Mouse (Mus musculus): ENCODE results near the gene Hyal2. TPM values are rescaled to one million over a fixed set of nuclear protein-coding genes. Genes with fewer than 3 reads are reported as not detected.
"Not testable (repeated sequence)": the region's sequence is repeated elsewhere in the genome, so short reads cannot be mapped to it uniquely, and the experiment has no call there.

Hyal2 gene
- polyA plus RNA-seq, 1 experiment = 39.8 TPM

DNA sequence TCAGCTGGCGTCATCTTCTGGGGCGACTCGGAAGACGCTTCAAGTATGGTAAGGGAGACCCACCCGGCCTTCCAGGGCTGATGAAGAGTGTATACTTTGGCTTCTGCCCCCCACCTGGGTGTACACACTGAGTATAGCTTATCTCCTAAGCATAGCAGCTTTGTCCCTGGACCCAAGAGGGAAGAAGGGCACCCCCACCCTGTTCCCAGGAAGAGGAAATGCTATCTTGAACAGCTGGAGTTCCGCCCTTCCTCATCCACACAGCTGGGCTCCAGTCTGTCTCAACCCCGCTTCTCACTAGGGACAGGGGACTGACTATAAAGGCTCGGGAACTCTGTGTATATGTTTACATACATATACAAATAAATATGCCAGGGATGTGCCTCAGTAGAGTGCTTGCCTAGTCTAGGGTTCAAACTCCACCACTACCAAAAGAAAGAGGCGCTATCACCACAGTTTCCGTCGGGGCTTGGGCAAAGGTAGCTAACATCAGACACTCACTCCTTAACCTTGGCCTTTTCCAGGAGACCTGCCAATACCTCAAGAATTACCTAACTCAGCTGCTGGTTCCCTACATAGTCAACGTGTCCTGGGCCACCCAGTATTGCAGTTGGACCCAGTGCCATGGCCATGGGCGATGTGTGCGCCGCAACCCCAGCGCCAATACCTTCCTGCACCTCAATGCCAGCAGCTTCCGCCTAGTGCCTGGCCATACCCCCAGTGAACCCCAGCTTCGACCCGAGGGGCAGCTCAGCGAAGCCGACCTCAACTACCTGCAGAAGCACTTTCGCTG is 4.0 kb downstream of the Hyal2 start:
- Histone ChIP-seq H3K27ac (ENCODE audit: control insufficient read depth, insufficient read depth, low read length) (no peak overlapping the region), H3K4me3 (ENCODE audit: control insufficient read depth, insufficient read depth, low read length) (no peak overlapping the region), H3K36me3 (ENCODE audit: control insufficient read depth, insufficient read depth, low read length) (no peaks in the 10 kb centered on the region), H3K27me3 (ENCODE audit: control insufficient read depth, insufficient read depth, low read length) (no peaks in the 10 kb centered on the region), H3K4me1 (replicated peaks; ENCODE audit: control insufficient read depth, insufficient read depth, low read length) (peaks cover 22% of the 10 kb centered on the region)
- TF ChIP-seq CTCF (IDR thresholded peaks at IDR 0.05; ENCODE audit: borderline replicate concordance, control insufficient read depth, extremely low read depth, insufficient read depth, low read length, poor library complexity) = no peak
- no peak for TF ChIP-seq POLR2A (IDR thresholded peaks at IDR 0.05; ENCODE audit: control insufficient read depth, extremely low read depth, insufficient read depth, low read length, poor library complexity)
- no peak for DNase-seq
- WGBS = 93% methylated on average over 22 of the region's 22 CpGs

DNA sequence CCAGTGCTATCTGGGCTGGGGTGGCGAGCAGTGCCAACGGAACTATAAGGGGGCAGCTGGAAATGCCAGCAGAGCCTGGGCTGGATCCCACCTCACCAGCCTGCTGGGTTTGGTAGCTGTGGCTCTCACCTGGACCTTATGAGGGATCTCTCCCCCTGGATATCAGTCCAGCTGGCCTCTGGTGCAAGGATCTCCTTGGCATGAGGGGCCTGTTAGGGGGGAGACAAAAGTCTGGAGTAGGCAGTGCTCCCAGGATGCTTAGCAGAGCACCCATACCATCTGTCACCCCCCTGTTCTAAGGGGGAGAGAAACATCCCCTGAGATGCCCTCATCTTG is 4.5 kb downstream of the Hyal2 start:
- Histone ChIP-seq H3K4me1 (replicated peaks; ENCODE audit: control insufficient read depth, insufficient read depth, low read length) (peaks cover 22% of the 10 kb centered on the region), H3K4me3 (ENCODE audit: control insufficient read depth, insufficient read depth, low read length) (no peak overlapping the region), H3K27ac (ENCODE audit: control insufficient read depth, insufficient read depth, low read length) (no peak overlapping the region), H3K27me3 (ENCODE audit: control insufficient read depth, insufficient read depth, low read length) (no peaks in the 10 kb centered on the region), H3K36me3 (ENCODE audit: control insufficient read depth, insufficient read depth, low read length) (no peaks in the 10 kb centered on the region)
- 93% methylated on average over 2 of the region's 2 CpGs for WGBS
- DNase-seq = no peak
- TF ChIP-seq POLR2A (IDR thresholded peaks at IDR 0.05; ENCODE audit: control insufficient read depth, extremely low read depth, insufficient read depth, low read length, poor library complexity) (no peak), CTCF (IDR thresholded peaks at IDR 0.05; ENCODE audit: borderline replicate concordance, control insufficient read depth, extremely low read depth, insufficient read depth, low read length, poor library complexity) (no peak)

GRCm38 (mm10) chr9:107573774-107574173 is 6.0 kb downstream of the Hyal2 start:
- H3K4me1 ChIP-seq (replicated peaks; ENCODE audit: control insufficient read depth, insufficient read depth, low read length) = peaks cover 12% of the 10 kb centered on the region
- H3K36me3 ChIP-seq (ENCODE audit: control insufficient read depth, insufficient read depth, low read length); H3K27me3 ChIP-seq (ENCODE audit: control insufficient read depth, insufficient read depth, low read length); H3K4me3 ChIP-seq (ENCODE audit: control insufficient read depth, insufficient read depth, low read length); DNase-seq; H3K27ac ChIP-seq (ENCODE audit: control insufficient read depth, insufficient read depth, low read length): not testable (repeated sequence)
- 94% methylated on average over 6 of the region's 6 CpGs for WGBS

- no peak overlapping the region for H3K27ac ChIP-seq (ENCODE audit: control insufficient read depth, insufficient read depth, low read length)
- WGBS = 88% methylated on average over 14 of the region's 14 CpGs
- H3K4me1 ChIP-seq (replicated peaks; ENCODE audit: control insufficient read depth, insufficient read depth, low read length) = peaks cover 4% of the 10 kb centered on the region; the same call in 1 of the 2 replicates
- DNase-seq = no peak
- no peaks in the 10 kb centered on the region for H3K27me3 ChIP-seq (ENCODE audit: control insufficient read depth, insufficient read depth, low read length)
- no peak overlapping the region for H3K4me3 ChIP-seq (ENCODE audit: control insufficient read depth, insufficient read depth, low read length)
- H3K36me3 ChIP-seq (ENCODE audit: control insufficient read depth, insufficient read depth, low read length) = no peaks in the 10 kb centered on the region
- TF ChIP-seq POLR2A (IDR thresholded peaks at IDR 0.05; ENCODE audit: control insufficient read depth, extremely low read depth, insufficient read depth, low read length, poor library complexity) = no peak
- no peak for TF ChIP-seq CTCF (IDR thresholded peaks at IDR 0.05; ENCODE audit: borderline replicate concordance, control insufficient read depth, extremely low read depth, insufficient read depth, low read length, poor library complexity)
Measured at GRCm38 (mm10) chr9:107575579-107576356, 8.0 kb downstream of the Hyal2 start.

DNA sequence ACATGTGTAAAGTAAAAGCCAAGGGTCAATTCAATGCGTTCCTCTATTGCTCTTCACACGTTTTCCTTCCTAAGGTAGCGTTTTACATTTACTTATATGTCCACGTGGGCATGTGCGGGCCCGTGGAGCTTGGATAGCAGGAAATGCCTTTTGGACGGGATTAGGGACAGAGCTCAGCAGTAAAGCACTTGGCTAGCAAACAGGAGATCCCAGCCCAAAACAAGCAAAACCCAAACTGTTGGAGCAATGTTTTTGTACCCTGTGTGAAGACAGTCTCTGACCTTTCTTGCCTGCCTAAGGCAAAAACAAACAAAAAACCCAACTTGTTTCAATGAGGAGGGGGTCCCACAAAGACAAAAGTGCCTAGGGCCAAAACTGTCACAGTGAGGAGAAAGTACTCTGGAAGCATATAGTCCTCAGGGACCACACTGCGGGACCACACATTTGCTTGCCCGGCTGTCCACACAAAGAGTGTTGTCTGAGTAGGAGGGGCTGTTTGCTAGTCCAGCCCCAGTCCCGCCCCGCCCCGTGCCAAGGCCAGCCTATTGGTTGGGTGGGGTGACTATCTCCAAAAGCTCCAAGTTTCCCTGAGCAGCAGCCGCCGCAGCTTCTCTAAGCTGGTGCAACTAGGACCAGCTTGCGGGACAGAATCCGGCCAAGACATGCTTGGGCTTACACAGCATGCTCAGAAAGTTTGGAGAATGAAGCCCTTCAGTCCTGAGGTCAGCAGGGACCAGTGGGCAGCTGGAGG is 8.8 kb downstream of the Hyal2 start, which contains the start of gene Hyal1:
Gene Hyal1 (plus strand): TSS at position 571 of the 751 bp plus-strand sequence.
- DNase-seq = no peak

GRCm38 (mm10) chr9:107577871-107578270 is 10.1 kb downstream of the Hyal2 start:
- peaks cover 10% of the 10 kb centered on the region for H3K4me1 ChIP-seq (replicated peaks; ENCODE audit: control insufficient read depth, insufficient read depth, low read length)
- WGBS = 96% methylated on average over 10 of the region's 10 CpGs
- no peak for TF ChIP-seq CTCF (IDR thresholded peaks at IDR 0.05; ENCODE audit: borderline replicate concordance, control insufficient read depth, extremely low read depth, insufficient read depth, low read length, poor library complexity)
- TF ChIP-seq POLR2A (IDR thresholded peaks at IDR 0.05; ENCODE audit: control insufficient read depth, extremely low read depth, insufficient read depth, low read length, poor library complexity) = no peak
- H3K36me3 ChIP-seq (ENCODE audit: control insufficient read depth, insufficient read depth, low read length) = no peaks in the 10 kb centered on the region
- H3K27ac ChIP-seq (ENCODE audit: control insufficient read depth, insufficient read depth, low read length) = no peak overlapping the region
- no peaks in the 10 kb centered on the region for H3K27me3 ChIP-seq (ENCODE audit: control insufficient read depth, insufficient read depth, low read length)
- no peak overlapping the region for H3K4me3 ChIP-seq (ENCODE audit: control insufficient read depth, insufficient read depth, low read length)
- no peak for DNase-seq

More for the DNA sequence above, 8.8 kb downstream of the Hyal2 start, which contains the start of gene Hyal1:
- H3K36me3 ChIP-seq (ENCODE audit: control insufficient read depth, insufficient read depth, low read length) = no peaks in the 10 kb centered on the region
- no peak within 1 kb of the TSS for H3K27ac ChIP-seq (ENCODE audit: control insufficient read depth, insufficient read depth, low read length)
- H3K27me3 ChIP-seq (ENCODE audit: control insufficient read depth, insufficient read depth, low read length) = no peaks in the 10 kb centered on the region
- H3K4me3 ChIP-seq (ENCODE audit: control insufficient read depth, insufficient read depth, low read length) = no peak within 1 kb of the TSS
- no peak for TF ChIP-seq CTCF (IDR thresholded peaks at IDR 0.05; ENCODE audit: borderline replicate concordance, control insufficient read depth, extremely low read depth, insufficient read depth, low read length, poor library complexity)
- TF ChIP-seq POLR2A (IDR thresholded peaks at IDR 0.05; ENCODE audit: control insufficient read depth, extremely low read depth, insufficient read depth, low read length, poor library complexity) = no peak
- H3K4me1 ChIP-seq (replicated peaks; ENCODE audit: control insufficient read depth, insufficient read depth, low read length) = peaks cover 7% of the 10 kb centered on the region
- WGBS = 71% methylated on average over 16 of the region's 16 CpGs

Measured in thymus, adult 2 months (tissue).